Mouse (Mus musculus) liver, embryonic 14.5 days (tissue): ENCODE measurements around the gene Prr22. TPM values are rescaled to one million over a fixed set of nuclear protein-coding genes. Genes with fewer than 3 reads are reported as not detected.

Source experiments
- ATAC-seq: fragments of 200-750 bp; cut with Nextera tagmentation; 2 replicates; pipeline ENCODE4 v1.8.0; 2017; ENCODE audit warnings: moderate number of reproducible peaks, mild to moderate bottlenecking, moderate library complexity; ENCODE audit not compliant: insufficient read depth
- DNase-seq, 3 experiments: peaks; one replicate each; pipeline ENCODE4 v3.0.0-alpha.2; 2012 to 2013; ENCODE audit warnings: low read depth in 3 of 3, low spot score in 3 of 3
- H3K27ac ChIP-seq: fragments of 300-500 bp; sonication (generic); 2 replicates; pipeline ENCODE4 v1.5.1; 2014; ENCODE audit warnings: moderate library complexity, mild to moderate bottlenecking, control low read depth, inconsistent platforms
- H3K27me3 ChIP-seq: fragments of 300-500 bp; sonication (generic); 2 replicates; pipeline ENCODE4 v1.6.1; 2014; ENCODE audit warnings: mild to moderate bottlenecking, low read length, moderate library complexity; ENCODE audit not compliant: control insufficient read depth, insufficient read depth
- H3K36me3 ChIP-seq: fragments of 300-500 bp; sonication (generic); replicated peaks from 2 replicates; pipeline ENCODE4 v1.6.1; 2014; ENCODE audit warnings: low read depth; ENCODE audit not compliant: control insufficient read depth, insufficient read depth
- H3K4me1 ChIP-seq, 2 experiments: fragments of 200-500 bp in 1 of 2; fragments of 300-500 bp in 1 of 2; sonication (generic) in 1 of 2; replicated peaks; 2 replicates each; pipeline ENCODE4 v1.6.1; 2012 to 2014; ENCODE audit warnings: antibody characterized with exemption in 1 of 2, inconsistent platforms in 1 of 2, low read length in 1 of 2; ENCODE audit not compliant: control insufficient read depth in 2 of 2, insufficient read depth in 2 of 2
- H3K4me2 ChIP-seq: fragments of 300-500 bp; sonication (generic); 2 replicates; pipeline ENCODE4 v1.6.1; 2014; ENCODE audit warnings: low read depth, mild to moderate bottlenecking, control low read depth, moderate library complexity
- H3K4me3 ChIP-seq, 2 experiments: fragments of 200-500 bp in 1 of 2; fragments of 300-500 bp in 1 of 2; sonication (generic) in 1 of 2; 2 replicates each; pipeline ENCODE4 v1.5.1; 2012 to 2014; ENCODE audit warnings: low read depth in 2 of 2, low read length in 2 of 2, mild to moderate bottlenecking in 2 of 2, control low read depth in 1 of 2, inconsistent platforms in 1 of 2, moderate library complexity in 1 of 2; ENCODE audit not compliant: insufficient read depth in 1 of 2
- H3K9ac ChIP-seq: fragments of 300-500 bp; sonication (generic); replicated peaks from 2 replicates; pipeline ENCODE4 v1.6.1; 2014; ENCODE audit warnings: mild to moderate bottlenecking, control low read depth, moderate library complexity
- H3K9me3 ChIP-seq: fragments of 300-500 bp; sonication (generic); 2 replicates; pipeline ENCODE4 v1.6.1; 2016; ENCODE audit warnings: low read length, mixed read lengths; ENCODE audit not compliant: control insufficient read depth
- CTCF ChIP-seq: IDR thresholded peaks from 2 replicates; pipeline ENCODE4 v1.5.1; 2016; ENCODE audit warnings: antibody characterized with exemption, low read depth, control low read depth
- EP300 ChIP-seq: IDR thresholded peaks from 2 replicates; pipeline ENCODE4 v1.6.1; 2016; ENCODE audit warnings: antibody characterized with exemption, low read depth
- WGBS: fragments of 180-500 bp; shearing (Covaris S2); extraction: QIAGEN DNeasy Blood & Tissue Kit; methylation state at CpG from one replicate; pipeline ENCODE4 v1.1.7; 2014; ENCODE audit not compliant: insufficient replicate concordance; 5-methylcytosine and 5-hydroxymethylcytosine counted together
- polyA plus RNA-seq, 2 experiments: library from polyadenylated mRNA; depleted of rRNA in 1 of 2; stranded (reverse) in 1 of 2; unstranded in 1 of 2; fragments of >200 nt; fragmentation: Nextera tagmentation in 1 of 2; extraction: Ambion mirVana in 1 of 2; gene quantifications; 2 replicates each; pipeline versions ENCODE4 v1.2.1 to v1.2.3; 2012 to 2014

Gene Prr22
- polyA plus RNA-seq, 2 experiments: 0.52 to 1.2 TPM

- H3K27ac ChIP-seq: no peak overlapping the region
- DNase-seq (no peak), ATAC-seq (no peak)
- no peak overlapping the region for H3K4me2 ChIP-seq
- TF ChIP-seq CTCF: no peak
- no peak for TF ChIP-seq EP300
- H3K9ac ChIP-seq: no peak overlapping the region
- WGBS: 66% methylated on average over 17 of the region's 17 CpGs
- no peak overlapping the region for H3K4me3 ChIP-seq
- no peaks in the 10 kb centered on the region for H3K27me3 ChIP-seq
- H3K4me1 ChIP-seq: no peaks in the 10 kb centered on the region
- H3K36me3 ChIP-seq: no peaks in the 10 kb centered on the region
- H3K9me3 ChIP-seq: no peaks in the 10 kb centered on the region
Measured at GRCm38 (mm10) chr17:56740118-56740787, 29.8 kb upstream of the Prr22 start.

DNA sequence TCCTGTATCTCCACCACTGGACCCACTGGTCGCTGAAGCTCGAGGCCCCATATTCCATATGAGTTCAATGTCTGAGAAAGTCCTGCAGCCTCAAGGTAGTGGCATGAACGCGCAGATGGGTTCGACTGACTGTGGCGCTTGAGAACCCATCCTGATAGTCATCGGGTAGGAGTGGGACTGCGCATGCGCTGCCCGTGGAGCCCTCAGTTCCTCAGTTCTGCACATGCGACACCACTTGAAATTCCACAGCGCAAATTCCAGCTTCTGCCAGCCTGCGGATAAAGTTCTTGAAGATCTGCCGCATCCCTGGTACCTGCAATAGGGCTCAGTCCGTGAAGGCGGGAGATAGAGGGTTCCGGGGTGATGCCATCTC lies 29.3 kb upstream of the Prr22 start:
- H3K36me3 ChIP-seq: no peaks in the 10 kb centered on the region
- ATAC-seq: no peak
- H3K9ac ChIP-seq: no peak overlapping the region
- H3K27me3 ChIP-seq: no peaks in the 10 kb centered on the region
- WGBS: 69% methylated on average over 17 of the region's 17 CpGs
- H3K27ac ChIP-seq: no peak overlapping the region
- H3K4me1 ChIP-seq: no peaks in the 10 kb centered on the region
- no peak overlapping the region for H3K4me2 ChIP-seq
- TF ChIP-seq CTCF (no peak), EP300 (no peak)
- no peaks in the 10 kb centered on the region for H3K9me3 ChIP-seq
- no peak overlapping the region for H3K4me3 ChIP-seq
- DNase-seq: no peak

DNA sequence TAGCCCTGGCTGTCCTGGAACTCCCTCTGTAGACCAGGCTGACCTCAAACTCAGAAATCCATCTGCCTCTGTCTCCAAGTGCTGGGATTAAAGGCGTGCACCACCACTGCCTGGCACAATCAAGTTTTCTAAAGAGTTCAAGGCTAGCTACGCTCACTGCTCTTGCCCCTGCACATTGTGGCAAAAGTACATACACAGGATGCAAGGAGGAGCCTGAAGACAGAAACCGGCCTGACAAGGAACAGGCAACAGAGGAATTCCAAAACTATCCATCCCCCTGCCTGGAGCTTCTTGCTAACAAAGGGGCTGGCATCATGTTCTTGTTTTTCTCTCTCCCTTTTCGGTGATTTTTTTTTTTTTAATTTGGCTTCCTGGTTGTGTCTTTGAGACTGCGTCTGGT lies 25.9 kb upstream of the Prr22 start:
- WGBS: 44% methylated on average over 5 of the region's 5 CpGs
- no peaks in the 10 kb centered on the region for H3K9me3 ChIP-seq
- no peak overlapping the region for H3K9ac ChIP-seq
- H3K4me2 ChIP-seq: no peak overlapping the region
- no peaks in the 10 kb centered on the region for H3K4me1 ChIP-seq
- no peaks in the 10 kb centered on the region for H3K36me3 ChIP-seq
- no peak overlapping the region for H3K4me3 ChIP-seq
- no peak for TF ChIP-seq EP300
- no peak for TF ChIP-seq CTCF
- H3K27ac ChIP-seq: no peak overlapping the region
- no peak for DNase-seq
- no peaks in the 10 kb centered on the region for H3K27me3 ChIP-seq
- no peak for ATAC-seq

DNA sequence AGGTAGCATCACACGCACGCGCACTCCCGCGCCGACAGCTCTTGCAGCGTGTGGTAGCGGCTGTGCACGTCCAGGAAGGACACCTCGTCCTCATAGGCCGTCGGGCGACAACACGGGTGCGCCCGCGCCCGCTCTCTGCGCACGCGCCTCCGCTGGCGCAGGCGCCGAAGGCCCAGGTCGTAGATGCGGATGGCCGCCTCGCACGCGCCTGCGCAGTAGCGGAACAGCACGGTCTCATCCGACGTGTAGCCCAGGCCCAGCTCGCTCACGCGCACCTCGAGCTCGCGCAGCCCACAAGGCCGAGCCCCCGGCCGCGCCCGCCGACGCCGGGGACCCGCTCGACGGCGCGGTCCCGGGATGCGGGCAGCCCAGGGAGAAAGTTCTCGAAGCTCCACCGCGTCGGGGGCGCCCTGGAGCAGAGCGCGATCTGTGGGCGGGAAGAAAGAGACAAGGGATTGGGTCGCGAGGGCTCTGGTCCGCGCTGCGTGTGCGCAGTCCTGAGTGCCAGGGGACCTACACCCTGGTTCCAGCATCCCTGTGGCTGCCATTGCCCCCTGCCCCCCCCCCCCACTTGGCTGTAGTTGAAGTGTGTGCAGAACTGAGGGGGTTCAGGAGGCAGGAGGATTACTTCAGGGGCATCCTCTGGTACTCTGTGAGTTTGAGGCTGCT lies 18.5 kb upstream of the Prr22 start:
- Histone ChIP-seq H3K4me2 (peak overlapping the region; percentile 39), H3K27me3 (peaks cover 58% of the 10 kb centered on the region), H3K36me3 (no peaks in the 10 kb centered on the region), H3K9me3 (no peaks in the 10 kb centered on the region), H3K27ac (no peak overlapping the region), H3K9ac (no peak overlapping the region), H3K4me3 (no peak overlapping the region), H3K4me1 (no peaks in the 10 kb centered on the region)
- WGBS: 26% methylated on average over 71 of the region's 71 CpGs
- no peak for TF ChIP-seq EP300
- ATAC-seq (peak; percentile 71), DNase-seq (no peak)

GRCm38 (mm10) chr17:56753452-56753851 lies 16.6 kb upstream of the Prr22 start:
- WGBS: 41% methylated on average over 15 of the region's 15 CpGs
- no peak for ATAC-seq

More at GRCm38 (mm10) chr17:56753452-56753851, 16.6 kb upstream of the Prr22 start:
- Histone ChIP-seq H3K9me3 (no peaks in the 10 kb centered on the region), H3K27ac (no peak overlapping the region), H3K36me3 (no peaks in the 10 kb centered on the region), H3K4me3 (no peak overlapping the region), H3K9ac (no peak overlapping the region), H3K27me3 (peaks cover 66% of the 10 kb centered on the region), H3K4me2 (no peak overlapping the region), H3K4me1 (peaks cover 9 to 14% of the 10 kb centered on the region in 2 experiments)
- no peak for DNase-seq
- TF ChIP-seq CTCF (no peak), EP300 (no peak)
